Mouse (Mus musculus) embryonic facial prominence, embryonic 11.5 days (tissue): ENCODE measurements at regions not wholly inside any gene's neighbourhood (a gene's known extent, or its start where the extent isn't known, plus 50 kb on each side); places are given as distances from the start of the nearest gene placed in this dataset.

ENCODE experiments used
- ATAC-seq: fragments of 200-750 bp; cut with Nextera tagmentation; replicated peaks from 2 replicates; pipeline ENCODE4 v1.8.0; 2017; ENCODE audit warnings: low read depth; ENCODE audit not compliant: insufficient number of reproducible peaks, low FRiP score, low TSS enrichment
- DNase-seq: peaks from one replicate; pipeline ENCODE4 v3.0.0-alpha.2; 2015; ENCODE audit warnings: low spot score
- H3K27ac ChIP-seq: fragments of 300-500 bp; sonication (generic); replicated peaks from 2 replicates; pipeline ENCODE4 v1.5.1; 2014; ENCODE audit warnings: mild to moderate bottlenecking, low read depth, low read length, control low read depth
- H3K27me3 ChIP-seq: fragments of 300-500 bp; sonication (generic); 2 replicates; pipeline ENCODE4 v1.6.1; 2014; ENCODE audit warnings: mild to moderate bottlenecking, low read length, moderate library complexity, mixed read lengths; ENCODE audit not compliant: control insufficient read depth, insufficient read depth
- H3K36me3 ChIP-seq: fragments of 300-500 bp; sonication (generic); replicated peaks from 2 replicates; pipeline ENCODE4 v1.6.1; 2014; ENCODE audit warnings: low read depth, mild to moderate bottlenecking, low read length, moderate library complexity, mixed read lengths; ENCODE audit not compliant: control insufficient read depth, insufficient read depth
- H3K4me1 ChIP-seq: fragments of 300-500 bp; sonication (generic); 2 replicates; pipeline ENCODE4 v1.6.1; 2014; ENCODE audit warnings: low read length, mixed read lengths; ENCODE audit not compliant: control insufficient read depth, insufficient read depth
- H3K4me2 ChIP-seq: fragments of 300-500 bp; sonication (generic); 2 replicates; pipeline ENCODE4 v1.6.1; 2014; ENCODE audit warnings: low read depth, mild to moderate bottlenecking, control low read depth, low read length, moderate library complexity
- H3K4me3 ChIP-seq: fragments of 300-500 bp; sonication (generic); 2 replicates; pipeline ENCODE4 v1.5.1; 2014; ENCODE audit warnings: low read depth, low read length, control low read depth
- H3K9ac ChIP-seq: fragments of 300-500 bp; sonication (generic); replicated peaks from 2 replicates; pipeline ENCODE4 v1.6.1; 2014; ENCODE audit warnings: mild to moderate bottlenecking, control low read depth, low read length
- H3K9me3 ChIP-seq: fragments of 300-500 bp; sonication (generic); replicated peaks from 2 replicates; pipeline ENCODE4 v1.6.1; 2016; ENCODE audit warnings: mild to moderate bottlenecking, low read length, inconsistent platforms, mixed read lengths; ENCODE audit not compliant: control insufficient read depth
- WGBS: fragments of 180-500 bp; shearing (Covaris S2); extraction: QIAGEN DNeasy Blood & Tissue Kit; methylation state at CpG from one replicate; pipeline ENCODE4 v1.1.7; 2014; 5-methylcytosine and 5-hydroxymethylcytosine counted together

DNA sequence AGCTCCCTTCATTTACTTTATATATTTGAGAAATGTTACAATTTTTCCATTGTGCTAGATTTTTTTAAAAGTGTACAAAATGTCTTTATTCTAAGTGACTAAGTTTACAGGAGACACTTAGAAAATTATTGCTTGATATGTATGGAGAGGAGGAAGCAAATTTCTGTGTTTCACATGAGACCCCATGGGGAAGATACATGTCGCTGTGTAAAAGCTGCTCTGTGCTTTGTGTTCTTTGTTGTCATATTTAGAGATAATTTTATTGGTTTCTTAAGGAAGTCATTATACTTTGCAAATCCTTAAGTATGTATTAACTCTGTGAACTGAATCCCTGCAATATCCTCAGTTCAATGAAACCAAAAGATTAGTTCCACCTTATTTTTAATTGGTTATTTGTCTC lies 406.0 kb upstream of the 1700003H04Rik start:
- no peak for ATAC-seq
- Histone ChIP-seq H3K27me3 (no peaks in the 10 kb centered on the region), H3K36me3 (no peaks in the 10 kb centered on the region), H3K4me2 (no peak overlapping the region), H3K4me3 (no peak overlapping the region), H3K9ac (no peak overlapping the region), H3K9me3 (no peaks in the 10 kb centered on the region), H3K4me1 (no peaks in the 10 kb centered on the region), H3K27ac (no peak overlapping the region)
- no peak for DNase-seq
- 67% methylated on average over 1 of the region's 1 CpGs for WGBS

DNA sequence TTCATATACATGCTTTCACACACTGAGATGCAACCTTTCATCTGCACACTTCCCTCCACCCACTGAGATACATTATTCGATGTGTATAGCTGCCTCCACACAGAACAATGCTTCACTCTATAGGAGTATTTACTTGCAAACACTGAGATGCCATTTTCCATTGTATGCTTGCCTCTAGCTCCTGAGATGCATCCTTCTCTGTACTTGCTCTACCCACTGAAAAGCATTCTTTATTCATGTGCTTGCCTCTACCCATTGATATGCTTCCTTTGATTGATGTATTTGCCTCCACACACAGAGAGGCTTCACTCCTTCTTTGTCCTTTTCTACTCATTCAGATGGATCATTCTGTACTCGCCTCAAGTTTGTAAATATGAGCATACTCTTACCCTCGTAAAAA lies 405.6 kb upstream of the 1700003H04Rik start:
- peak; percentile 80 for ATAC-seq
- DNase-seq: no peak
- WGBS: 61% methylated on average over 3 of the region's 3 CpGs

DNA sequence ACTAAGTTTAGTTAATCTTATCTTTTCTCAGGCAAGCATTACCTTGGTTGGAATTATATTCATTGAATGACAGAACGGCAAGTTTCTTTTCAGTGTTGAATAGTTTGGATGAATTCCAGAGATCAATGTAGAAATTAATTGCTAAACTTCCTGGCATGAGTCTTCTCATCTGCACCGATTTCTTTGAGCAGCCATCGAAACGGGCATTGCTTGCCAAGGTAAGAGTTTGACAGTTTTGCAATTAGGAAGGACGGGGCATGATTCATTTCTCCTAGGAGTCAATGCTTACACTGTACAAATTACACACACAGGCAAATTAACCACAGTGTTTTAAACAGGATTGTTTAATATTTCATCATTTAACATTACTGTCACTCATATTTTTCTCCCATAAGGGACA lies 404.5 kb upstream of the 1700003H04Rik start:
- H3K4me2 ChIP-seq: no peak overlapping the region
- WGBS: 85% methylated on average over 5 of the region's 5 CpGs
- H3K4me3 ChIP-seq: no peak overlapping the region
- no peaks in the 10 kb centered on the region for H3K4me1 ChIP-seq
- H3K36me3 ChIP-seq: no peaks in the 10 kb centered on the region
- no peak overlapping the region for H3K27ac ChIP-seq
- no peak for DNase-seq
- no peaks in the 10 kb centered on the region for H3K9me3 ChIP-seq
- ATAC-seq: no peak
- no peak overlapping the region for H3K9ac ChIP-seq
- no peaks in the 10 kb centered on the region for H3K27me3 ChIP-seq

More for the DNA sequence above, 405.6 kb upstream of the 1700003H04Rik start:
- H3K36me3 ChIP-seq: no peaks in the 10 kb centered on the region
- no peaks in the 10 kb centered on the region for H3K27me3 ChIP-seq
- H3K4me2 ChIP-seq: no peak overlapping the region
- H3K4me3 ChIP-seq: no peak overlapping the region
- H3K4me1 ChIP-seq: no peaks in the 10 kb centered on the region
- no peak overlapping the region for H3K9ac ChIP-seq
- H3K9me3 ChIP-seq: no peaks in the 10 kb centered on the region
- H3K27ac ChIP-seq: no peak overlapping the region

DNA sequence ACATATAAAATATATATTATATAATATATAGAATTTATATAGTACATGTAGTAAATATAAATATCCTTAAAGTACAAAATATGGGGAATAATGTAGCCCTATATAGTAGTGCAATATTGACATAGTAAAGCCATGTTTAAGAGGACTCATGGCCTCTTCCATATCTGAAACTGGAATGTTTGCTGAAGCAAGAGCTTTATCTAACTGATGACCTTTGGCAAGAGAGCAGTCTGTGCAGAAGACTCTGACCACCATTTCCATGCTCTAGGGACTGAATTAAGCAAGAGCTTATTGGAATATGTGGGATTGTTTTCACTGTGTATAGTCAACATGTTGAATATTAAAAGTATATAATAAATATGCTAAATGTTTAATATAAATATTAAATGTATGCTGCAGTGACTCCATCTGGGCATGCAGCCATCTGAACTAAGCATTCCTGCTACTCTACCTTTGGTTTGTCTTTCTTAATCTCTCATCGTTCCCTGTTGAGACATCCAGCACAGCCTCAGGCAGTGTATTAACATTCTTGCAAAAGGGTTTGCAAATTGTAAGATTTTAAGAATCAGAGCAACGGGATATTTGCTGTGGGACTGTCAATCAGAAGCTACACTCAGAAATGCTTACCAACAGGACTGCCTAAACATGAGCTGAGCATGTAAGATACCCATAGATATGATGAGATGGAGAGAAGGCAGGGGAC lies 354.4 kb upstream of the 1700003H04Rik start:
- DNase-seq (no peak), ATAC-seq (no peak)
- H3K4me2 ChIP-seq: no peak overlapping the region
- no peaks in the 10 kb centered on the region for H3K9me3 ChIP-seq
- whole genome bisulfite sequencing: 72% methylated on average over 2 of the region's 2 CpGs
- no peak overlapping the region for H3K4me3 ChIP-seq
- no peak overlapping the region for H3K27ac ChIP-seq
- H3K36me3 ChIP-seq: no peaks in the 10 kb centered on the region
- no peaks in the 10 kb centered on the region for H3K27me3 ChIP-seq
- no peaks in the 10 kb centered on the region for H3K4me1 ChIP-seq
- H3K9ac ChIP-seq: no peak overlapping the region

DNA sequence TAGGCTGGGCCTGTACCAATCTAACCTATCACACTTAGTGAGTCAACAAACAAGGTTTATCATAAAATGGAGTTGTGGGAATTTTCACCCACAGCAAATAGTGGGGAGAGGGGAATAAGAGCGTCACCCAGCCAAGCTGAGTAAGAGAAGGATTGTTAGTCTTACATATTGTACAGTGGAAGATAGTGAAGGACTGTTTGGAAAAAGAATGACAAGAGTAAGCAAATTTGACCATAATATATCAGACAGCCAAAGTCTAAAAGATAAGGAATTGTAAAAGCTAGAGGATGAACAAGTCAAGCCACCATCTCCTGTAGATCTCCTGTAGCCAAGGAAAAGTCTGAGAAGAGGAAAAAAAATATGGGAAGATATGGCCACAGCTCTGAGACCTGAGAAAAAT lies 351.8 kb upstream of the 1700003H04Rik start:
- DNase-seq (no peak), ATAC-seq (no peak)
- H3K27me3 ChIP-seq: no peaks in the 10 kb centered on the region
- WGBS: 92% methylated on average over 1 of the region's 1 CpGs
- no peaks in the 10 kb centered on the region for H3K9me3 ChIP-seq
- H3K9ac ChIP-seq: no peak overlapping the region
- H3K4me3 ChIP-seq: no peak overlapping the region
- H3K27ac ChIP-seq: no peak overlapping the region
- no peaks in the 10 kb centered on the region for H3K4me1 ChIP-seq
- H3K36me3 ChIP-seq: no peaks in the 10 kb centered on the region
- H3K4me2 ChIP-seq: no peak overlapping the region

DNA sequence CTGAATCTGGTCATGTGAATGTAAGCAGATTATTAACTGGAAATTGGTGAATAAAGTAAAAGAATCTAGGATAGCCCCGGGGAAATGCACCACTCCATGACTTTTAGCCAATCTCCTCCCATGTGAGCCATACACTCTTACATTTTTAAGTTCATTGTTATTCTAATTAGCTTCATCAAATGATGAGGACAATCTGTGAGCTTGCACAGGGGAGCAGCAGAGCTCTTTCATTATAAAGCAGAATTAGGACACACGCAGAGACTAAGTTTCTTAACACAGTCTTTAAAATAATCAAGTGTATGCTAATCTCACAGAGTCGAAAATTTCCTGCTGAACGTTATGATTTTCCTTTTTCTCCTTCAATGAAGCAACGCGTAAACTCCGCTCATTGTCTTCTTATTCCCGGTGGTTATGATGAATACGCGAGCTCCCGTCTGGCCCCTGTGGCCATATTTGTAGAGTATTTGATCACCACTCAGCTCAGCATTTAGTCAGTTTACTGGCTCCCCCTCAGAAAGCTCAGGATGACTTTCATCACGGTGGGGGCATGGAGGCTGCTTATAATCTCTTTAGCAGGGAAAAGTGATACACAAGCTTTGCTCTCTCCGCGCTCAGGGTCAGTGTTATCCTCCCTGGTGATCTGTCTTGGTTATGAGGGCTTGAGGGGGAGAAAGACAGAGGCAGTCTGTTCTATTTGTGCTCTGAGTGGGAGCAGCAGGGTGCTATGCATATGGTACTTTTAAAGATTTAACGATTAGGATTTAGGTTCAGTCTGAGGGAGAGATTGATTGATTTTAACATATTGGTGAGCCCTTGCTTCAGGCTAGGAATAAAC lies 350.1 kb upstream of the 1700003H04Rik start:
- H3K4me3 ChIP-seq: no peak overlapping the region
- 47% methylated on average over 15 of the region's 15 CpGs for WGBS
- H3K4me2 ChIP-seq: no peak overlapping the region
- H3K4me1 ChIP-seq: no peaks in the 10 kb centered on the region
- H3K9me3 ChIP-seq: no peaks in the 10 kb centered on the region
- H3K9ac ChIP-seq: no peak overlapping the region
- no peaks in the 10 kb centered on the region for H3K27me3 ChIP-seq
- peak; percentile 87; the same call in 1 of the 2 replicates for ATAC-seq
- DNase-seq: peak; percentile 10
- no peak overlapping the region for H3K27ac ChIP-seq
- H3K36me3 ChIP-seq: no peaks in the 10 kb centered on the region

DNA sequence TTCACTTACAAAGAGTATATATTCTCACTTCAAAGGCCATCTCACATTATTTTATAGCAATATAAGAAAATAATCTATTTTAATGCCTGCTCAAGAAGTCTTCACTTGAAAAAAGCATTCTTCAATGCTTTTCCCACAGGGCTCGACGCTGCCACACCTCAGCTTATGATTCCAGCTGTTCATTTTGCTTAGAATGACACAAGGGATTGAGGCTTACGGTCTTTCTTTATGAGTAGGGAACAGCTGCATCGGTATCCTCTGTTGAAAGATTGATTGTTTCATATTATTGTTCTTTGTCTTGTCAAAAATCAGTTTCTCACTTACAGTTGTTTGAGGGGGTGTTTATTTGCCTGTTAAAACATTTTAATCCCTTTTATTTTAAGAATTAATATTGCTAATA lies 328.0 kb upstream of the 1700003H04Rik start:
- Histone ChIP-seq H3K4me3 (no peak overlapping the region), H3K9ac (no peak overlapping the region), H3K27ac (no peak overlapping the region), H3K4me1 (no peaks in the 10 kb centered on the region), H3K36me3 (no peaks in the 10 kb centered on the region), H3K27me3 (no peaks in the 10 kb centered on the region), H3K9me3 (no peaks in the 10 kb centered on the region), H3K4me2 (no peak overlapping the region)
- no peak for DNase-seq
- ATAC-seq: no peak
- 83% methylated on average over 4 of the region's 4 CpGs for WGBS
